Mouse (Mus musculus) left cerebral cortex, adult 8-10 months (tissue): Measurements from ENCODE around the gene Lbhd1. TPM values are rescaled to one million over a fixed set of nuclear protein-coding genes. Genes with fewer than 3 reads are reported as not detected.

Experiments
- DNase-seq, 2 experiments: peaks; one replicate each; pipeline ENCODE4 v3.0.0; 2022; ENCODE audit warnings: low spot score in 2 of 2
- total RNA-seq, 4 experiments: library from RNA; stranded (reverse); gene quantifications; 2 replicates each; pipeline ENCODE4 v1.2.4; 2022

The Lbhd1 gene
- total RNA-seq, 4 experiments from 2014 or later, result 4.7 to 9.0 (median 6.3) TPM

DNA sequence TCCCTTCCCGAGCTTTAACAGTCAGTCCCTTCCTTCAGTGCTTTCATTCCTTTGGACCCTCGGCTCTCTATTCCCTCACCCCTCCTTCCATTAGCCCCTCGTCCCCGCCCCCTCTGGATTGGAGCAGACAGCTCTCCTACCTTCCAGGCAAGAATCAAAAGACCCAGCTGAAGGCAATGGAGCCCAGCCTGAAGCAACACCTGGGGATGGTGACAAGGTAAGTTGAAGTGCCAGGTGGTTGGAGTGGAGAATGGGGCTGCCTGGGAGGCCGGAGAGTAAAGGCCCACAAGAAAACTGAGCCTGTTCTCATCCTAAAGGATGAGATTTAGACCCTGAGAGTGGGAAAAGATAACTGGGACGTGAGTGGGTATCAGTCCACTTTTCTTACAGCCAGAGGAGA is 25.0 kb downstream of the Lbhd1 start:
- DNase-seq, result no peak

DNA sequence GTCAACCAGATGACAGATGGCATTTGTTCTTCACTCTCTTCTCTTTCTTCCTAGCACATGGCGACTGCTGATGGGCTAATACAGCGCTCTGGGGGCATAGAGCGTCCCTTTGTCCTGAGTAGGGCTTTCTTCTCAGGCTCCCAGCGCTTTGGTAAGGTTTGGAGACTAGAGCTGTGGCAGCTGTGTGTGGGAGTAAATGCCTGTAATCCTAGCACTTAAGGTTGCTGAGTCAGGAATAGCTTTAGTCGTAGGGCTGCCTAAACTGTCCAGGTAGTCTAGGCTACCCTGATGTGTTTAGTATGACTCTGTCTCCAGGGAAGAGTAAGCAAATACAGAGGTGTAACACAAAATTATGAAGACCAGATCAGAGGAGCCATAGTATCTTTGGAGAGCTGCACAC is 28.3 kb downstream of the Lbhd1 start:
- DNase-seq, result no peak

DNA sequence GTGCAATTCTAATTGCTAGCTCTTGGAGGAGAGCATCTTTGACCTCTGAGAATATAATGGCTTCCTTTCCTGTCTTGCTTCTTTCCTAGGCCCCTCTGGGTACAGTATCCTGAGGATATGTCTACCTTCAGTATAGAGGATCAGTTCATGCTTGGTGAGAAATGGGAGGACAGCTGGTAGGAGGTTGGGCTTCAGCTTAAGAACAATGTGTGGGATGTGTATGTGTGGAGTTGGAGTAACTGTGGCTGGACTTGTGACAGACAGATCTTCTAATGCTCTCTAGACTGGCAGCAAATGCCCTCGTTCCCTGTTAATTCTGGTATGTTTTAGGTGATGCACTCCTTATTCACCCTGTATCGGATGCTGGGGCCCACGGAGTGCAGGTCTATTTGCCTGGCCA is 30.7 kb downstream of the Lbhd1 start:
- no peak for DNase-seq

DNA sequence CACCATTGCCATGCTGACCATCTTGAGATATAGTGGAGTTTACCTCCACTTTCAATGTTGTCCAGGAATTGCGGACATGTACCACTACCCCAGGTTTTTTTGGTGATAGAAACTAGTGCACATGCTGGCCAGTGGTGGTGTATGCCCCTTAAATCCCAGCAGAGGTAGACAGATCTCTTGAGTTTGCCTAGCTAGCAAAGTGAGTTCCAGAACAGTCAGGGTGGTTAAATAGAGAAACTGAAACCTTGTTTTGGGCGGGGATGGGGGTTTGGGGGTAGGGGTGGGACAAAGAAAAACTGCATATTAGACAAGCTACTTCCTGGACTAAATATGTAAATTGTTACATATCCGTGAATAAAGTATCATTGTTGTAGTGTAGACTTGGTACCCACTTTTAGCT is 35.5 kb downstream of the Lbhd1 start:
- DNase-seq, result no peak

DNA sequence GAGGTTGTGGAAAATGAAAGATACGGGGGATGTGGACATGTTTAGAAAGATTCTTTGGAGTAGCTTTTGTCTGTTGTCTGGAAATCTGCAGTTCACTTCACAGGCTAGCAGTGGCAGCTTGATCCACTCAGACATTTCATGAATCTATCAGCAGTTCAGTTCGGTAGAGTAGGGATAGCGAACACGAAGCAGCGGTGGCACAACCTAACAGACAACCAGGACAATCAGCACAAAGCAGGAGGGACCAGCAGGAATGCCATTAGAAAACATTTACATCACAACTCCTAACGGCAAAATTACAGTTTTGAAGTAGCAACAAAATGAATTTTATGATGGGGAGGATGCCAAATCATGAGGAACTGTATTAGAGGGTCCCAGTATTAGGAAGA is 36.1 kb downstream of the Lbhd1 start:
- no peak for DNase-seq

DNA sequence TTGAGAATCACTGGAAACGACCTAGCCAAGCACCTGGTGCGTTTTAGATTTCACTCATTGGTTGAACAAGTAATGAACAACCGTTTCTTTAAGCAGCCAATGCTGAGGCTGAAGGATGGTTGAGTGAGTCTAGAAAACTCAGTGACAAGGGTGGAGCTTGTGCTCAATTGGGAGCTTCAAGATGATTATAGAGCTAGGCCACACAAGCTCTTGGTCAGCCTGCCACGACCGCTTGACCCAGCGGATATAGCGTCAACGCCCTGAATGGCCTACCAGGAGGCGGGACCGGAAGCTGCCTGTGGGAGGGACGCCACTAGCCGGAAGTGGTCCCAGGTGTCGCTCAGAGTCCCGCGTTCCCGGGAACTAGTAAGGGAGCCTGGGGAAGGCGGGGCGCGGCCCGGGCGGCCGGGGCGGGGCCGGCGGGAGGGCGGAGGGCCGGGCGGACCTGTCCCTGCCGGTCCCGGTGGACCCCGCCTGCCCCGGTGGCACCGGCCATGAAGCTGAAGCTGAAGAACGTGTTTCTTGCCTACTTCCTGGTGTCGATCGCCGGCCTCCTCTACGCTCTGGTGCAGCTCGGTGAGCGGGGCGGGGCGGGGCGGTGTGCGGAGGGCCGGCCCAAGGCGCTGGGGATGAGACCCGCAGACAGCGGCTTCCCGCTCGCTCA is 36.7 kb downstream of the Lbhd1 start, which contains the start of gene B3gat3:
Gene B3gat3, plus strand, starts transcription at position 302 of the 664 bp plus-strand sequence.
- DNase-seq, result peak; percentile 89 to 94

DNA sequence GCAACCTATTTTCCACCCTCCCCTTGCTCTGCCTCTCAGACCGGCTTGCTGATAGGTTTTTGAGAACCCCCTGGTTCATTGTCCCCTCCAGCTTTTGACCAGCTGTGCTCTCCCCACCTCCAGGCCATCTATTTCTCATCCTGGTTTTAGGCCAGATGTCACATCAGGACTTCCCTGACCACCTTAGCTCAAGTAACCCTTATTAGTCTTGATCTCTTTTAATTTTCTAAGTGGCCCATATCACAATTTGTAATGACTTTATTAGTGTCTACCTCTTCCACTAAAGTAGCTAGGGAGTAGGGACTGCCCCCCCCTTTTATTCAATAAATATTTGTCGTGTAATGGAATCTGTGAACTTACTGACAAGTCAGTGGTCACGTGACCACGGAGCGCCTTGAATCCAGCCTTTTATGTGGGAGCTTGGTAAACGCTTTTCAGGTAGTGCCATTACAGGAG is 37.3 kb downstream of the Lbhd1 start:
- DNase-seq, result no peak

DNA sequence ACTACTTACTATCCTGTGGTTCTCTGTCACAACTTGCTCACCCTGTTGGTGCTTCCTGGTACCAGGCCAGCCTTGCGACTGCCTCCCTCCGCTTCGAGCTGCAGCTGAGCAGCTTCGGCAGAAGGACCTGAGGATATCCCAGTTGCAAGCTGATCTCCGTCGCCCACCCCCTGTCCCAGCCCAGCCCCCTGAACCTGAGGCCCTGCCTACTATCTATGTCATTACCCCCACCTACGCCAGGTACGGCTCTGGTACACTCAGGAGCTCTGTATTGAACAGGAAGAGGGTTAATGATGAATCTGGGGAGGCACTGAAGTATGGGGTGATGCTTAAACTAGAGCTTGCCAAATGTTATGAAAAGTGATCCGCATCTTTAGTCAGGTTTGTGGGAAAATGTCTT is 38.2 kb downstream of the Lbhd1 start:
- no peak for DNase-seq

DNA sequence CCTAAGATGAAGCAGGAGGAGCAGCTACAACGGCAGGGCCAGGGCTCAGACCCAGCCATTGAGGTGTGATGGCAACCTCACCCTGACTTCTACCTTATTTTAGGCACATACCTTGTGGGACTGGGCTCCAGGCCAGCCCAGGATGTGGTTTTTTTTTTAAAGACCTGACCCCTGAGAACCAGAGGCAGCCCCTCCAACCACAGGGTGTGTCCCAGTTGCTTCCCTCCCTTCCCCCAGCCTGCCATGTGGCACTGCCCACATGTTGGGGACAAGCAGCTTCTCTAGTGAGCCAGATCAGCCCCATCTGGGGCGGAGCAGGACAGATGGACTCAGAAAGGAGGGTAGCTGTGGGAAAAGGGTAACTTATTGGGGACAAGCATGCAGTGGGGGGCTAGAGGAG is 43.2 kb downstream of the Lbhd1 start:
- DNase-seq, result no peak

DNA sequence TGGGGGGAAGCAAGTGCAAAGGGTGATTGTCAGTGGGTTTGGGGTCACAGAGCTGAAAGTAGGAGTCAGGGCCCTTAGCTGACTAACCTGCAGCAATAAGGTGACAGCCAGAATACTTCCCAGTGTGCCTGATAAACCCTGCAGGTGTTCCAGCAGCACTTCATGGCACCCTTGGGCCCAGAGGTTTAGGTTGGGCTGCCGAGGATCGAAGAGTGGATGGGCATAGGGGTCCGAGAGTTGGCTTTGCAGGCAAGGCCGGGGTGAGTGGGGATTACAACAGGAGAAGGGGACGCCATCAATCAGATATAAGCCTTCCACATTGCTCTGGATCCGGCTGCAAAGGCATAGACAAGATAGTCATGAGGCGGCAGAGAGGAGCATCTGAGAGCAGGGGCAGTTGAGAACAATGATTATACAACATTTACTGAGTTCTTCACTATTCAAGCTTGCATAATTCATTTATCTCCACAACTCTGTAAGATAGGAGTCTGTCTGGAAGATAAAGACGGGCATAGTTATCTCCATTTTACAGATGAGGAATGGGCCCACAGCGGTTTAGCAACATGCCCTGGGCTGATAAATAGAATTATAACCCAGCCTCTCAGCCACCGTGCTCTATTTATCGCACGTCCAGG is 44.5 kb downstream of the Lbhd1 start:
- DNase-seq, result no peak

DNA sequence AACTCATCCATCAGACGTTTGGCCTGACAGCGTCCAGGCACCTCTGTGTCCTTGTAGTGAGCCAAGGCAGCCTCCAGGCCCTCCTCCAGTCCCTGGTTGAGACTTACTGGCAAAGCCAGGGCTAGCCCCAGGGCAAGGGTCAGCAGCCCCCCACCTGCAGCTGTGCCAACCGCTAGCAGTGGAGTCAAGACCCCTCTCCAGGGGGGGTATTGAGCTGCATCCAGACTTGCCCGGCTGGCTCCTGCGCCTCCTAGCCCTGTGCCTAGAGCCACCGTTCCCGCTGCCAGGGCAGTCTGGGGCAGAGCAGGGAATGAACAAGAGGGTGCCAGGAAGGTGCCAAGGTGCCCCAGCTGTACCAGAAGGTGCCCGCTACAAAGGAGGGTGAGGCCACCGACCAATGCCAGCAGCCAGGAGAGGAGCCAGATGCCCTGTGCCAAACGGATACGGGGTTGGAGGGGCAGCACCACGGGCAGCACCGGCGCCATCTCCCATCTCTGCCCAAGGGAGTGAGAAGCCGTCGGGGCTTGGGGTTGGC is 45.2 kb downstream of the Lbhd1 start:
- no peak for DNase-seq

DNA sequence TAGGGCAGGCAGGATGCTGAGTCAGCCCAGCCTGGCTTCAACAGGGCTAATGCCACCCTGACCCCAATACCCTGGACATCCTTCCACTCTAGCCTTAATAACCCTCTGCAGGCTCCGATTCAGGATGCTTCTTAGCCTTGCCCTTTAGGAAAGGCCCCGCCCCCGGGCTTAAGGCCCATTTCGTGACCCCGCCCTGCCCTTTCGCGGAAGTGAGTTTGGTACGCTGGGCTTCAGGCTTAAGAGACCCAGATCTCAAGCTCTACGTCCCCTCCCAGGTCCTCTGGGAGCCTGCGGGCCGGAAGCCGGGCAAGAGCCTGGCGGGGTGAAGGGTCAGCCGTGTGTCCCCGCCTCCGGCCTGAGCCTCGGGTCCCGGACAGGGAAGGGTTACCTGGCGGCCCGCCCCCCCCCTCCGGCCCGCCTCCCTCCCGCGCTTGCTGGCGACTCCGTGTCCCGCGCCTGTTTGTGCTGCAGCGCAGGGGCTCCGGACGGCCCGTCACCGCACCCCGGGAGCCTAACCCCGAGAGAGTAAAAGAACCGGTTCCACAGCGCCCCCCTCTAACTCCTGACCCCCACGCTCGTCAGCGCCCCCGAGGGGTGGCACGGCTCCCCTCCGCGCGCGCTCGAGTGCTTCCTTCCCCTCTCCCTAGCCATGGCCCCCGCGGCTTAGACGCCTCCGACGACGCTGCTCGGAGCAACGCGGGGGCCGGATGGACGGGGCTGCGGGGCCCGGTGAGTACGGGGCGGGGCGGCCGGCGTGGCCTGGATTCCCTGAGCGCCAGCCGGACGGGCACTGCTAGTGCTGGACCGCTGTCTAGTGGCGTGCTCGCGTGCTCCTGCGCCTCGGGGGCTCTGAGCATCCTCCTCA is 45.9 kb downstream of the Lbhd1 start, which contains the start of the genes Rom1 and Eml3:
Gene Rom1, minus strand, starts transcription at position 133 of the 865 bp plus-strand sequence.
Gene Eml3, plus strand, starts transcription at position 329 of the 865 bp plus-strand sequence.
- peak; percentile 49 to 62 for DNase-seq

DNA sequence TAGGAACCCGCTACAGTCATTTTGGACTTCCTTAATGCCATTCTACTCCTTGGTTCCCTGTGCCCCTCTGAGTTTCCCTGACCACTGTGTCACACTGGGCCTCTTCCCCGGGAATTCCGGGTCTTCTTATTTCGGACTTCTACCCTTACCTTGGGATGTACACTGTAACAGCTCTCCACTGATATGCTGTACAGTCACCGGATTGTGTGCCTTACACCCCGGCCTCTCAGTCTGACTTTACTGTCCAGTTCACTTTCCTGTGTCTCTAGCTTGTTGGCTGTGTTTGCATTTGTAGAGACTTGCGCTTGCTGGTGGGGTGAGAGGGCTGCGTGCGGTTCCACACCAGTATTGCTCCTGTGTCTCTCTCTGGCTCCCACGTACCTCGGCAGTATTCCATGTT is 46.6 kb downstream of the Lbhd1 start:
- DNase-seq, result no peak

DNA sequence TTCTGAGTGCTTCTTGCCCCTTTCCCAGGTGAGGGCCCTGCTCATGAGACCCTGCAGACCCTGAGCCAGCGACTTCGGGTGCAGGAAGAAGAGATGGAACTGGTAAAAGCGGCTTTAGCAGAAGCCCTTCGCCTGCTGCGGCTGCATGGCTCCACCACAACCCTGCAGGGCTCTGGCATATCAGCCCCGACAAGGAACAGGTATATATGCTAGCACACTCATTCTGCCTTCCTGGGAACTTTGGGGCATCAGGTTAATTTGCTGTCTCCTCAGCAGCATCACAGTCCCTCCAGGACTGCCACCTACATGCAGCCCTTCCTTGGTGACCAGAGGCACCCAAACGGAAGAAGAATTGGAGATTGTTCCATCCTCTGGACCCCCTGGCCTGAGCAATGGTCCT is 47.2 kb downstream of the Lbhd1 start:
- no peak for DNase-seq

DNA sequence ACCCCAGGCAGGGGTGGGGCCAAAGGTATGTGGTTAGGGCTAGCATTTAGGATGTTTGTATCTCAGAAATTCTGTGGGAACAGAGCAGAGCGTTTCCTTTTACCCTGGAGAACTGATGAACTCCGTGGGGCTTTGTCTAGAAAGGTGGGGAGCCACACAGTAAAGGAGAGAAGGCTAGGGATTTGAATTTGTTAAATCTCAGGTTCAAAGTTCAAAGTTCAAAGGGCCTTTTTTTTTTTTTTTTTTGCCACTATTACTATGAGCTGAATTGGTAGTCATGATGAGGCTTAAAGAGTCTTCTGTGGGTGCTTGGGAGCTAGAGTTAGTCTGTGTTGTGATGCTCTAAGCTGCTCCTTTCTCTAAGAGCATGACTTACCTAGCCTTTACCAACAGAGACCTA is 53.2 kb downstream of the Lbhd1 start:
- DNase-seq, result no peak

DNA sequence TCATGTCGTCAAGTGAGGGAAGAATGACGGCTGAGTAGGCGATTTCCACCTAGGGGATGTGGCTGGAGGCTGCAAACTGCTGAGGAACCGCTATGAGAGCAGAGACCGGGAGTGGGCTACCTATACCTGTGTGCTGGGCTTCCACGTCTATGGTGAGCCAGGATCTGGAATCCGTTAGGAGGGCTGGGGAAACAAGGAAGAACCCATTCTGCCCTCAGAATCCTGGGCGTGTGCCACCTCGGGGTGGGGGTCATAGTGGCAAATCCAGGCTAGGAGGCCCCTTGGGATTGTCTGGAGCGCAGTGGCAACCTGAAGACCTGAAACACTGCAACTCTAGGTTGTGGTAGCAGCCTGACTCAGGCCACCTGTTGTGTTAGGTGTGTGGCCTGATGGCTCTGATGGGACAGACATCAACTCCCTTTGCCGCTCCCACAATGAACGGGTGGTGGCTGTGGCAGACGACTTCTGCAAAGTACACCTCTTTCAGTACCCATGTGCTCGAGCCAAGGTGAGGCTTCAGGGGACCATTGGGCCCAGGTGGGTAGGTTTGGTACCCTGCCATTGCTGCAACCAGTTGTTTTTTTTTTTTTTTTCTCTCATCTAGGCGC is 57.1 kb downstream of the Lbhd1 start:
- DNase-seq, result no peak

DNA sequence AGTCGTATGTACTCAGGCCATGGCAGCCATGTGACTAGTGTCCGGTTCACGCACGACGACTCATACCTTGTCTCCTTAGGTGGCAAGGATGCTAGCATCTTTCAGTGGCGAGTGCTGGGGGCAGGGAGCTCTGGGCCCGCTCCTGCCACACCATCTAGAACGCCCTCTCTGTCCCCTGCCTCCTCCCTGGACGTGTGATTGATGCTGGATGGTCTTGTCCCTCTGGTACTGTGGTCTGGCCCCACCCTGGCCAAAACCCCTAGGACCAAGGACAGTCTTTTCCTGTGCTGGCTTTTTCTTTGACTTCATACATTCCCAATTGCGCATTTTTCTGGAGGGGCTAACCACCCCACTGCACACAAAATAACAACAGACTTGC is 57.6 kb downstream of the Lbhd1 start:
- no peak for DNase-seq

DNA sequence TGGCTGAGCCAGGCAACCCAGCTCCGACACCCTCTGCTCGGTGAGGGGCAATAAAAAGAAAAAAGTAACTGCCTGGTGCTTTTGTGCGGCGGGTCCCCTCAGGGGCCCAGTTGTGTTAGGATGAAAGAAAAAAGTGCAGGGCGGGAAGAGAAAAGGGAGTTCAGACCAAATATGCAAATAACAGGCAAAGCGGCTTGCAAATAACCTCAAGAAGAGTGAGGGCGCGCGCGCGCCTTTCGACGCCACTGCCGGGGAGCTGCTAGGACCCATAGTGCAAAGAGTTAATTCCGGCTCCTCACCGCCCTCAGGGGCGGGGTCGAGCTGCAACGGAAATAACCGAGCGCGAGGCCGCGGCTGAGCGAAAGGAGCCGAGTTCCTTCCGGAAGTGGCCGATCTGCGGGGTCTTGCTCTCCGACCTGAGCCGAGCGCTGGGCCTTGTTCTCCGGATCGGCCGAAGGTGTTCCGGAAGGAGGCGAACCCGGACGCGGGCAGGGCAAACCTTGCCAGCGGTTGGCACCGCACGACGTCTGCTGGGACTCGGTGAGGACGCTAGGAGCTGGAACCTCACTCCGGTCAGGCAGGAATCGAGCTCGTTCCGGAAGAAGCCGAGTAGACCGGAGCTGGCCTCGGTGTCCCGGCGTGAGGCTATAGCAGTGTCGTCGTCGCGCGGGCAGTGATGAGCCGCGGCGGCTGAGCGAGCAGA is 58.1 kb downstream of the Lbhd1 start, which contains the start of gene Mta2:
Gene Mta2, plus strand, starts transcription at position 361 of the 703 bp plus-strand sequence.
- peak; percentile 86 to 89 for DNase-seq
